Mouse (Mus musculus): ENCODE measurements around the gene Olfr1183. TPM values are rescaled to one million over a fixed set of nuclear protein-coding genes. Genes with fewer than 3 reads are reported as not detected.
"Not testable (repeated sequence)": the region's sequence is repeated elsewhere in the genome, so short reads cannot be mapped to it uniquely, and the experiment has no call there.

Olfr1183 gene
- polyA plus RNA-seq (2012; rRNA removed) (not detected in 2 replicates), polyA plus RNA-seq (2014; fragmentation: Nextera tagmentation; extraction: Ambion mirVana) (not detected in 2 replicates)

DNA sequence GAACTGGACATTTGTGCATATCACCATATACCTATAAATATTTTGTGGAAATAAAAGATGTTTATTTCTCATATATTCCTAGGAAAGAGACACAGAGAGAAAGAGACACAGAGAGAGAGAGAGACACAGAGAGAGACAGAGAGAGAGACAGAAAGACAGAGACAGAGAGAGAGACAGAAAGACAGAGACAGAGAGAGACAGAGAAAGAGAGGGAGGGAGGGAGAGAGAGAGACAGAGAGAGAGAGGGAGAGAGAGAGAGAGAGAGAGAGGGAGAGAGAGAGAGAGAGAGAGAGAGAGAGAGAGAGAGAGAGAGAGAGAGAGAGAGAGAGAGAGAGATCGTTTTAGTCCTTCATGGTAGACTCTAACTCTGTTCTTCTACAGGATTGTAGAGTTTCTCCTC is at the start of gene Olfr1183:
Olfr1183 (plus strand) TSS at position 301 of the 400 bp plus-strand sequence.
- not testable (repeated sequence) for H3K9me3 ChIP-seq (ENCODE audit: control insufficient read depth, low read length); H3K4me2 ChIP-seq (ENCODE audit: low read depth); H3K9ac ChIP-seq (replicated peaks); H3K27me3 ChIP-seq (ENCODE audit: control insufficient read depth, insufficient read depth, low read length); ATAC-seq (ENCODE audit: insufficient read depth); H3K36me3 ChIP-seq (replicated peaks; ENCODE audit: control insufficient read depth, insufficient read depth, low read depth); H3K27ac ChIP-seq; H3K4me3 ChIP-seq (ENCODE audit: insufficient read depth in 1 of 2, low read depth in 2 of 2, low read length in 2 of 2); DNase-seq (ENCODE audit: low read depth in 3 of 3, low spot score in 3 of 3); H3K4me1 ChIP-seq (replicated peaks; ENCODE audit: control insufficient read depth in 2 of 2, insufficient read depth in 2 of 2, low read length in 1 of 2)
- 60% methylated on average over 1 of the region's 1 CpGs for WGBS (ENCODE audit: insufficient replicate concordance)

DNA sequence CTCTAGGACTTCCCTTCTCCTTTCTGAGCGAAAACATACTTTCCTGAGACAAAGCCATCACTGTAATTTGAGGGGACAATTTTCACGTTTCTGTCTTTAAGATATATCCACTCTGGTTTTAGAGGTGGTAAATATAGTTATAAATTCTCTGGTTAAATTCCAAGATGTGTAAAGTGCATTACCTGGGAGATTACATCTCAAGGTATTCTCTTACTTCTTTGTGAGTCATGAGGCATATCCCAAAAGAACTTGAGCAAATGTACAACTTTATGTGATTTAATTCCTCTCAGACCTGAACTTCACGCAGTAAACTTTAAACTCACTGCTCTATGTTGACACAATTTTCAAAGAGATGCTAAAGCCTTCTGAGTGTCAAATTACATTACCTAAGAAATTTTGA is 48.3 kb upstream of the Olfr1183 start, which contains the start of gene Olfr1179:
Olfr1179 (minus strand) TSS at position 101 of the 400 bp plus-strand sequence.
- 57% methylated on average over 3 of the region's 3 CpGs for WGBS (ENCODE audit: insufficient replicate concordance)
- TF ChIP-seq CTCF (IDR thresholded peaks at IDR 0.05; ENCODE audit: low read depth): no peak
- TF ChIP-seq EP300 (IDR thresholded peaks at IDR 0.05; ENCODE audit: low read depth): no peak
- ATAC-seq (ENCODE audit: insufficient read depth): no peak

DNA sequence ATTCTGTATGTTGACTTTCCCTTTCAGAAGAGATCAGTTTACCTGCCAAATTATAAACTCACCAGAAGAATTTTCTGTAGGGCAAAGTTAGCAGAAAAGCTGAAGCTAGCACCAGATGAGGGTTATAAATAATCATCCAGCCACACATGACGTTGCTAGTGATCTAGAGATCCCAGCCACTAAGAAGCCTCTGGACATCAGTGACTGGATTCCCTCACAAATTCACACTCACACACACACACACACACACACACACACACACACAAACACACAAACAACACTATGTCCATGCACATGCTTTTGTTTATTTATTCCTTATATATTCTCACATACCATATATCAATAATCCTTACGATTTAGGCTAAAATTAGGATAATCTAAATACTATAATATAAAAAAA is 35.6 kb upstream of the Olfr1183 start, which contains the start of gene Olfr1180:
Olfr1180 (minus strand) TSS at position 101 of the 400 bp plus-strand sequence.
- Histone ChIP-seq H3K4me2 (ENCODE audit: low read depth) (no peak within 1 kb of the TSS), H3K36me3 (replicated peaks; ENCODE audit: control insufficient read depth, insufficient read depth, low read depth) (no peaks in the 10 kb centered on the region), H3K27ac (no peak within 1 kb of the TSS), H3K9ac (replicated peaks) (no peak within 1 kb of the TSS), H3K4me3 (ENCODE audit: insufficient read depth in 1 of 2, low read depth in 2 of 2, low read length in 2 of 2) (no peak within 1 kb of the TSS), H3K27me3 (ENCODE audit: control insufficient read depth, insufficient read depth, low read length) (no peaks in the 10 kb centered on the region), H3K9me3 (ENCODE audit: control insufficient read depth, low read length) (no peaks in the 10 kb centered on the region), H3K4me1 (replicated peaks; ENCODE audit: control insufficient read depth in 2 of 2, insufficient read depth in 2 of 2, low read length in 1 of 2) (no peaks in the 10 kb centered on the region)
- no peak for ATAC-seq (ENCODE audit: insufficient read depth)
- no peak for DNase-seq (ENCODE audit: low read depth in 3 of 3, low spot score in 3 of 3)
- WGBS (ENCODE audit: insufficient replicate concordance): 50% methylated on average over 2 of the region's 2 CpGs
- no peak for TF ChIP-seq CTCF (IDR thresholded peaks at IDR 0.05; ENCODE audit: low read depth)
- TF ChIP-seq EP300 (IDR thresholded peaks at IDR 0.05; ENCODE audit: low read depth): no peak

More for the DNA sequence above, 48.3 kb upstream of the Olfr1183 start, which contains the start of gene Olfr1179:
- no peak within 1 kb of the TSS for H3K4me3 ChIP-seq (ENCODE audit: insufficient read depth in 1 of 2, low read depth in 2 of 2, low read length in 2 of 2)
- no peaks in the 10 kb centered on the region for H3K36me3 ChIP-seq (replicated peaks; ENCODE audit: control insufficient read depth, insufficient read depth, low read depth)
- no peak within 1 kb of the TSS for H3K27ac ChIP-seq
- H3K4me1 ChIP-seq (replicated peaks; ENCODE audit: control insufficient read depth in 2 of 2, insufficient read depth in 2 of 2, low read length in 1 of 2): no peaks in the 10 kb centered on the region
- DNase-seq (ENCODE audit: low read depth in 3 of 3, low spot score in 3 of 3): no peak
- no peak within 1 kb of the TSS for H3K9ac ChIP-seq (replicated peaks)
- no peak within 1 kb of the TSS for H3K4me2 ChIP-seq (ENCODE audit: low read depth)
- H3K27me3 ChIP-seq (ENCODE audit: control insufficient read depth, insufficient read depth, low read length): no peaks in the 10 kb centered on the region
- no peaks in the 10 kb centered on the region for H3K9me3 ChIP-seq (ENCODE audit: control insufficient read depth, low read length)

DNA sequence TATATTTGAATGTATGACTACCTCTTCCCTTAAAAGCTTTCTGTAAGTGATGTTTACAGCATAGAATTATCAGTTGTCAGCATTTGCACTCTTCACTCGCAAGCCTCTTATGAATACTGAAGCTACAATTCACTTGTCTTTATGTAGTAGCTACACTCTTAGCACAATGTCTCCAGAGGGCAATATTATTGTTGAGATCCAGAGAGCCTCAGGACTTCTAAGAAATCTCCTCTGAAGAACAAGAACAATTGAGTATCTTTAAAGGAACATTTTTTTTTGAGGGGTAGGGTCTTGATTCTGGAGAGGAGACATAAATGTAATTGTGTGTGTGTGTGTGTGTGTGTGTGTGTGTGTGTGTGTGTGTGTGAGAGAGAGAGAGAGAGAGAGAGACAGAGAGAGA is 28.6 kb upstream of the Olfr1183 start, which contains the start of gene Olfr1181:
Olfr1181 (minus strand) TSS at position 101 of the 400 bp plus-strand sequence.
- no peak within 1 kb of the TSS for H3K4me3 ChIP-seq (ENCODE audit: insufficient read depth in 1 of 2, low read depth in 2 of 2, low read length in 2 of 2)
- H3K9ac ChIP-seq (replicated peaks): no peak within 1 kb of the TSS
- H3K9me3 ChIP-seq (ENCODE audit: control insufficient read depth, low read length): no peaks in the 10 kb centered on the region
- TF ChIP-seq EP300 (IDR thresholded peaks at IDR 0.05; ENCODE audit: low read depth) (no peak), CTCF (IDR thresholded peaks at IDR 0.05; ENCODE audit: low read depth) (no peak)
- WGBS (ENCODE audit: insufficient replicate concordance): 63% methylated on average over 1 of the region's 1 CpGs
- no peaks in the 10 kb centered on the region for H3K27me3 ChIP-seq (ENCODE audit: control insufficient read depth, insufficient read depth, low read length)
- no peaks in the 10 kb centered on the region for H3K4me1 ChIP-seq (replicated peaks; ENCODE audit: control insufficient read depth in 2 of 2, insufficient read depth in 2 of 2, low read length in 1 of 2)
- no peak within 1 kb of the TSS for H3K4me2 ChIP-seq (ENCODE audit: low read depth)
- no peak within 1 kb of the TSS for H3K27ac ChIP-seq
- ATAC-seq (ENCODE audit: insufficient read depth) (no peak), DNase-seq (ENCODE audit: low read depth in 3 of 3, low spot score in 3 of 3) (no peak)
- H3K36me3 ChIP-seq (replicated peaks; ENCODE audit: control insufficient read depth, insufficient read depth, low read depth): no peaks in the 10 kb centered on the region

DNA sequence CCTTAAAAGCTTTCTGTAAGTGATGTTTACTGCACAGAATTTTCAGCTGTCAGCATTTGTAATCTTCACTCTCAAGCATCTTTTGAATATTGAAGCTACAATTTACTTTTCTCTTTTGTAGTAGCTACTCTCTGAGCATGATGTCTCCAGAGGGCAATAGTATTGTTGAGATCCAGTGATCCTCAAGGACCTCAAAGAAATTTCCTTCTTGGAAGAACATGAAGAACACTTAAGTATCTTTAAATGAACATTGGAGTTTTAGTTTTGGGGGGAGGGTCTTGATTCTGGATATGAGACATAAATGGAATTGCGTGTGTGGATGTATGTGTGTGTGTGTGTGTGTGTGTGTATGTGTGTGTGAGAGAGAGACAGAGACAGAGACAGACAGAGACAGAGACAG is 5.6 kb upstream of the Olfr1183 start, which contains the start of gene Gm13757:
Gm13757 (minus strand) TSS at position 101 of the 400 bp plus-strand sequence.
- H3K27ac ChIP-seq: no peak within 1 kb of the TSS
- ATAC-seq (ENCODE audit: insufficient read depth) (no peak), DNase-seq (ENCODE audit: low read depth in 3 of 3, low spot score in 3 of 3) (no peak)
- no peak within 1 kb of the TSS for H3K4me2 ChIP-seq (ENCODE audit: low read depth)
- H3K9ac ChIP-seq (replicated peaks): no peak within 1 kb of the TSS
- TF ChIP-seq EP300 (IDR thresholded peaks at IDR 0.05; ENCODE audit: low read depth): no peak
- TF ChIP-seq CTCF (IDR thresholded peaks at IDR 0.05; ENCODE audit: low read depth): no peak
- H3K36me3 ChIP-seq (replicated peaks; ENCODE audit: control insufficient read depth, insufficient read depth, low read depth): no peaks in the 10 kb centered on the region
- H3K9me3 ChIP-seq (ENCODE audit: control insufficient read depth, low read length): no peaks in the 10 kb centered on the region
- H3K4me1 ChIP-seq (replicated peaks; ENCODE audit: control insufficient read depth in 2 of 2, insufficient read depth in 2 of 2, low read length in 1 of 2): no peaks in the 10 kb centered on the region
- WGBS (ENCODE audit: insufficient replicate concordance): 48% methylated on average over 1 of the region's 1 CpGs
- H3K4me3 ChIP-seq (ENCODE audit: insufficient read depth in 1 of 2, low read depth in 2 of 2, low read length in 2 of 2): no peak within 1 kb of the TSS
- no peaks in the 10 kb centered on the region for H3K27me3 ChIP-seq (ENCODE audit: control insufficient read depth, insufficient read depth, low read length)
